Mouse (Mus musculus) small intestine, adult 2 months (tissue): ENCODE data around the gene Sema6b.

Source experiments
- CTCF ChIP-seq: fragments of 200-500 bp; IDR thresholded peaks from 2 replicates; pipeline ENCODE4 v1.5.1; 2012; ENCODE audit warnings: low read depth, mild to moderate bottlenecking, control low read depth, inconsistent platforms, low read length, moderate library complexity, mixed read lengths; ENCODE audit not compliant: insufficient replicate concordance, insufficient read length; ENCODE audit errors: extremely low read depth
- POLR2A ChIP-seq: fragments of 200-500 bp; IDR thresholded peaks from 2 replicates; pipeline ENCODE4 v1.6.1; 2012; ENCODE audit warnings: low read depth, mild to moderate bottlenecking, control low read depth, inconsistent platforms, low read length, moderate library complexity

DNA sequence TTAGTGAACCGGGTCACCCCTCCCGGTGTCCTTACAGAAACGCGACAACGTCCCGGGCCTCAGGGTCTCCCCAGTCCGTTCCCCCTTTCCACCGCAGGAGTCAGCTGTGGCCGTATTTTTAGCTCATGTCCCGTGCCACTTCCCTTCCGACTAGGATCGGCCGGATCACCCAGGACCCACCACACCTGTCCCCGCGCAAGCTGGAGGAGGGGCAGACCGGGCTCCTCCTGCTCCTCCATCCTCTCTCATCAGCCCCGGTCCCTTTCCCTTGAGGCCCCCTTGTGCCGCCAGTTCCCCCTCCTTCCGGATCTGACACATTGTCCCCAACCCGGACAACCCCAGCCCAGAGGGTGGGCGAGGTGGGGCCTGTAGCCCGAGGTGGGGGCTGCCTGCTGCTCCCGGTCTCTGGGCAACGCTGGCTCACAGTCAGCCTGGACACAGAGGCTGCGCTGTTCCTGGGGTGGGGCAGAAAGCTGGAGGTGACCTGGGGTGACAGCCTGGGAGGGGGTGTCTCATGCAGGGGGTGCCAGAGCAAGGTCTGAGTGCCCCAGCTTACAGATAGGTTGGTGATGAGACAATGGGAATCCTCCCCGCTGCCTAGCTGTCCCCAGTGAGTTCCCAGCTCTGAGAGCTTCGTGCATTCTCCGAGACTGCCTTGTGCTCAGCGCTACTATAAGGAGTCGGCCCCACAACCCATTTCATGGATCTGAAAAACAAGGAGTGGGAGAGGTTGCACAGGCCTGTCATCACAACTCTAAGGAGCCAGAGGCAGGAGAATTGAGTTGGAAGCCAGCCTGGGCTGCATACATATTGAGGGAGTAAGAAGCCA, 8.9 kb upstream of the Sema6b start:
- TF ChIP-seq CTCF (no peak), POLR2A (no peak)
